12 mouse cellular contexts compared by ENCODE assay signal in the genomic region with DNA sequence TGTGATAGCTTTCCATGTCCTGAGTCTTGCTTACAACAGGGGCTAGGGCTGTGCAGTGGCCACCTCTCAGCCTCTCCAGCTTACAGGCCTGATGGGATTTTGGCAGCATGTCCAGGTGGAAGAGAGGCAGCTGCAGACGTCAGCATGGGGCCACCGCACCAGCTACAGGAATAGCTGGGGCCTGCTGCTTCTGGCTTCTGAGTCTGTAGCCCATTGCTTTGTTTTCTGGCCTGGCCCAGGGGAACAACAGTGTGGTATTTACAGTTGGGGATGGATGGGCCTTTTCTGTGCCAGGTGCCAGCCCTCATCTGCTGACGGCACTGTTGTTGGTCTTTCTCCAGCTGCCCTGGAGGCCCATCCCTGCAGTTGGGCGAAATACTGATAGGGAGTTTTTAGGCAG. TPM values are rescaled to one million over a fixed set of nuclear protein-coding genes. Genes with fewer than 3 reads are reported as not detected.
DNase-seq lines count a peak whose midpoint lies in the region; ATAC-seq and TF ChIP-seq lines count a peak whose summit lies in the region.
"Had no signal": no experiment of that assay in that cellular context is flagged by ENCODE, and none has a peak within 500 bp of the region (broad histone marks: within the 10 kb centered on the region; RNA-seq: fewer than 3 reads in every experiment).

No protein-coding gene starts in this region.

- DNase-seq in heart, adult 18-20 months, result peak; percentile 47 to 68
- peak; percentile 74 for DNase-seq in MN1 (ENCODE audit: low spot score)
- no peak for DNase-seq in heart, embryonic 10.5 days (ENCODE audit: low spot score)
- no peak for DNase-seq in lung, postnatal 4 days
- DNase-seq in layer of hippocampus, adult 11-12 months (ENCODE audit: low spot score), result no peak
- DNase-seq: liver, postnatal 0 days; thymus, postnatal 25 days had no signal

- no peak overlapping the region for H3K27ac ChIP-seq in heart, embryonic 12.5 days (ENCODE audit: poor library complexity, severe bottlenecking)
- H3K27ac ChIP-seq in heart, embryonic 10.5 days, result 0 out of 2 replicates have a peak overlapping the region, but pooled peaks have one; percentile 29
- H3K27ac ChIP-seq: midbrain, embryonic 12.5 days had no signal

- H3K4me2 ChIP-seq in heart, embryonic 12.5 days, result no peak overlapping the region
- H3K4me2 ChIP-seq: midbrain, embryonic 12.5 days had no signal

- no peaks in the 10 kb centered on the region for H3K27me3 ChIP-seq in heart, embryonic 12.5 days (replicated peaks)
- no peaks in the 10 kb centered on the region for H3K27me3 ChIP-seq in E14TG2a.4 (ENCODE audit: insufficient read depth, low read length)
- H3K27me3 ChIP-seq in heart, embryonic 10.5 days (ENCODE audit: insufficient read depth, poor library complexity, severe bottlenecking), result no peaks in the 10 kb centered on the region
- H3K27me3 ChIP-seq: midbrain, embryonic 12.5 days had no signal

- H3K4me1 ChIP-seq in heart, embryonic 12.5 days (replicated peaks), result peaks cover 81% of the 10 kb centered on the region
- peaks cover 99% of the 10 kb centered on the region for H3K4me1 ChIP-seq in E14TG2a.4 (replicated peaks; ENCODE audit: low read depth, low read length)
- peaks cover 64% of the 10 kb centered on the region for H3K4me1 ChIP-seq in heart, embryonic 10.5 days

- 61% methylated on average over 4 of the region's 4 CpGs for WGBS in heart, embryonic 12.5 days
- WGBS in heart, embryonic 10.5 days, result 79% methylated on average over 4 of the region's 4 CpGs

- no peaks in the 10 kb centered on the region for H3K9me3 ChIP-seq in heart, embryonic 12.5 days (replicated peaks)
- no peaks in the 10 kb centered on the region for H3K9me3 ChIP-seq in E14TG2a.4 (ENCODE audit: low read length)
- H3K9me3 ChIP-seq in heart, embryonic 10.5 days, result no peaks in the 10 kb centered on the region
- H3K9me3 ChIP-seq: midbrain, embryonic 12.5 days had no signal

- no peak overlapping the region for H3K4me3 ChIP-seq in heart, embryonic 12.5 days
- H3K4me3 ChIP-seq in E14TG2a.4 (replicated peaks; ENCODE audit: low read length), result peak overlapping the region; percentile 5; the same call in 1 of the 2 replicates
- H3K4me3 ChIP-seq in heart, embryonic 10.5 days, result no peak overlapping the region
- H3K4me3 ChIP-seq: erythroblast, embryonic 14.5 days; midbrain, embryonic 12.5 days had no signal

- TF ChIP-seq CTCF in E14TG2a.4 (conservative IDR thresholded peaks at IDR 0.05; ENCODE audit: low read length), result no peak

- ATAC-seq in heart, embryonic 12.5 days (ENCODE audit: insufficient number of reproducible peaks, low FRiP score), result no peak
- ATAC-seq: activated CD4-positive, CD25-positive, alpha-beta regulatory T cell, adult 4 months; liver, postnatal 0 days had no signal

- H3K9ac ChIP-seq in heart, embryonic 12.5 days, result no peak overlapping the region
- H3K9ac ChIP-seq: liver, postnatal 0 days; midbrain, embryonic 12.5 days had no signal

- H3K36me3 ChIP-seq in heart, embryonic 12.5 days, result no peaks in the 10 kb centered on the region
- peaks cover 100% of the 10 kb centered on the region for H3K36me3 ChIP-seq in E14TG2a.4 (ENCODE audit: insufficient read depth, low read length)
- 0 out of 2 replicates have a peak, but pooled peaks cover 3% of the 10 kb centered on the region for H3K36me3 ChIP-seq in heart, embryonic 10.5 days
- H3K36me3 ChIP-seq: midbrain, embryonic 12.5 days had no signal

RNA-seq across cellular contexts. Expression of a gene that starts 28.1 kb away (rescaled TPM):
- total RNA-seq in heart, adult 18-20 months (2021), result 10 to 100 TPM; 28.5 to 32.3 TPM
- 17.4 and 19.3 TPM in 2 replicates for polyA plus RNA-seq in heart, embryonic 12.5 days (2016; fragmentation: Nextera tagmentation; extraction: Ambion mirVana)
- polyA plus RNA-seq in heart, embryonic 10.5 days (2016; fragmentation: Nextera tagmentation; extraction: Ambion mirVana), result 13.1 and 17.8 TPM in 2 replicates

Comparison
In these comparisons a context has a peak if more than half of its experiments do, and no peak if none do; other contexts are left out.
1. DNase-seq: peak in heart, adult 18-20 months (2 of 2) and MN1 (single experiment); none in heart, embryonic 10.5 days (single experiment), lung, postnatal 4 days (0 of 2) and layer of hippocampus, adult 11-12 months (single experiment).